Mouse (Mus musculus) kidney, embryonic 14.5 days (tissue): ENCODE results near the gene Gm4894. TPM values are rescaled to one million over a fixed set of nuclear protein-coding genes. Genes with fewer than 3 reads are reported as not detected.

Source experiments
- polyA plus RNA-seq: library from polyadenylated mRNA; unstranded; fragments of >200 nt; fragmentation: Nextera tagmentation; extraction: Ambion mirVana; gene quantifications from 2 replicates; pipeline ENCODE4 v1.2.1, GENCODE M21; 2014

The Gm4894 gene
- polyA plus RNA-seq, 1 experiment from 2014 or later = not detected

Other genes with a start within 250 kb of the Gm4894 start
- 30.2 and 48.2 TPM in 2 replicates for gene Zw10, start 194.9 kb upstream of the Gm4894 start, polyA plus RNA-seq
- gene Tmprss5, start 169.3 kb upstream of the Gm4894 start, polyA plus RNA-seq = 0.19 and 0.26 TPM in 2 replicates
- gene Drd2, start 90.1 kb downstream of the Gm4894 start, polyA plus RNA-seq = not detected in 2 replicates
- not detected in 2 replicates for gene Ankk1, start 176.5 kb downstream of the Gm4894 start, polyA plus RNA-seq
- gene Ttc12, start 235.7 kb downstream of the Gm4894 start, polyA plus RNA-seq = 2.4 and 2.6 TPM in 2 replicates